Mouse (Mus musculus): ENCODE results near the gene Isoc2b. TPM values are rescaled to one million over a fixed set of nuclear protein-coding genes. Genes with fewer than 3 reads are reported as not detected.

The Isoc2b gene
- total and polyA plus RNA-seq, 3 experiments: 3.9 to 19.5 (median 10.0) TPM

GRCm38 (mm10) chr7:4850621-4851314 lies 19.3 kb downstream of the Isoc2b start (continued):
- TF ChIP-seq POLR2AphosphoS2 (IDR thresholded peaks at IDR 0.05; ENCODE audit: low read depth, low read length): no peak
- no peak for TF ChIP-seq POLR2A (IDR thresholded peaks at IDR 0.05; ENCODE audit: low read depth, low read length)

- Histone ChIP-seq H3K4me1 (ENCODE audit: control insufficient read depth in 1 of 2, insufficient read depth in 2 of 2) (peaks cover 8 to 12% of the 10 kb centered on the region in 2 experiments), H3K79me2 (replicated peaks; ENCODE audit: control insufficient read depth, extremely low read depth, insufficient read depth, poor library complexity, severe bottlenecking) (no peaks in the 10 kb centered on the region), H3K36me3 (replicated peaks in 1 of 2; ENCODE audit: control insufficient read depth in 1 of 2, insufficient read depth in 1 of 2, low read length in 1 of 2) (no peaks in the 10 kb centered on the region), H3K9me3 (replicated peaks; ENCODE audit: low read length) (no peaks in the 10 kb centered on the region), H3K27me3 (replicated peaks) (no peaks in the 10 kb centered on the region), H3K4me3 (replicated peaks in 1 of 3; ENCODE audit: low read depth in 2 of 3, low read length in 2 of 3, poor library complexity in 1 of 3) (no peak overlapping the region), H3K9ac (ENCODE audit: insufficient read depth, low read depth) (no peak overlapping the region), H3K4me2 (ENCODE audit: insufficient read depth, low read depth, poor library complexity, severe bottlenecking) (no peak overlapping the region), H3K27ac (ENCODE audit: insufficient read depth, low read depth) (no peak overlapping the region)
- in situ Hi-C loops (cut with MboI; ENCODE audit: low pct_ligation_motif_present, low pct_unique_long_range_greater_than_20kb, low sequenced_read_pairs) (no loop called here), dilution Hi-C loops (cut with MboI; ENCODE audit: extremely low pct_ligation_motif_present, extremely low pct_unique_long_range_greater_than_20kb, low sequenced_read_pairs) (no loop called here)
- TF ChIP-seq SIN3A (IDR thresholded peaks at IDR 0.05; ENCODE audit: low read length) (no peak), CHD1 (IDR thresholded peaks at IDR 0.05; ENCODE audit: low read depth, low read length) (no peak), RCOR1 (conservative IDR thresholded peaks at IDR 0.05; ENCODE audit: low read depth, low read length) (no peak), POLR2AphosphoS2 (IDR thresholded peaks at IDR 0.05; ENCODE audit: low read depth, low read length) (no peak), MXI1 (IDR thresholded peaks at IDR 0.05; ENCODE audit: low read depth, low read length) (no peak), KAT2A (IDR thresholded peaks at IDR 0.05; ENCODE audit: insufficient replicate concordance, low read length) (no peak), TBP (conservative IDR thresholded peaks at IDR 0.05; ENCODE audit: low read depth, low read length) (no peak), PAX5 (IDR thresholded peaks at IDR 0.05; ENCODE audit: low read length) (no peak), USF2 (conservative IDR thresholded peaks at IDR 0.05; ENCODE audit: low read depth, low read length) (no peak), SMC3 (IDR thresholded peaks at IDR 0.05; ENCODE audit: low read depth, low read length) (no peak), USF1 (IDR thresholded peaks at IDR 0.05; ENCODE audit: low read depth, low read length) (no peak), JUN (IDR thresholded peaks at IDR 0.05; ENCODE audit: insufficient read depth, low read depth, low read length) (no peak), CHD2 (IDR thresholded peaks at IDR 0.05; ENCODE audit: low read length) (no peak), ZMIZ1 (IDR thresholded peaks at IDR 0.05; ENCODE audit: low read depth, low read length) (no peak), E2F4 (IDR thresholded peaks at IDR 0.05; ENCODE audit: insufficient replicate concordance, low read depth, low read length) (no peak)
- no peak for DNase-seq (ENCODE audit: extremely low read depth)
Observed at GRCm38 (mm10) chr7:4849372-4849771, 20.7 kb downstream of the Isoc2b start.

GRCm38 (mm10) chr7:4844917-4845309 lies 25.1 kb downstream of the Isoc2b start:
- Histone ChIP-seq H3K4me3 (replicated peaks in 1 of 3; ENCODE audit: low read depth in 2 of 3, low read length in 2 of 3, poor library complexity in 1 of 3) (no peak overlapping the region), H3K27ac (ENCODE audit: insufficient read depth, low read depth) (no peak overlapping the region), H3K79me2 (replicated peaks; ENCODE audit: control insufficient read depth, extremely low read depth, insufficient read depth, poor library complexity, severe bottlenecking) (no peaks in the 10 kb centered on the region), H3K4me1 (ENCODE audit: control insufficient read depth in 1 of 2, insufficient read depth in 2 of 2) (peaks cover 7 to 18% of the 10 kb centered on the region in 2 experiments), H3K4me2 (ENCODE audit: insufficient read depth, low read depth, poor library complexity, severe bottlenecking) (no peak overlapping the region), H3K36me3 (replicated peaks in 1 of 2; ENCODE audit: control insufficient read depth in 1 of 2, insufficient read depth in 1 of 2, low read length in 1 of 2) (no peaks in the 10 kb centered on the region), H3K27me3 (replicated peaks) (peaks cover 32% of the 10 kb centered on the region), H3K9me3 (replicated peaks; ENCODE audit: low read length) (no peaks in the 10 kb centered on the region), H3K9ac (ENCODE audit: insufficient read depth, low read depth) (no peak overlapping the region)
- in situ Hi-C loops (cut with MboI; ENCODE audit: low pct_ligation_motif_present, low pct_unique_long_range_greater_than_20kb, low sequenced_read_pairs) (no loop called here), dilution Hi-C loops (cut with MboI; ENCODE audit: extremely low pct_ligation_motif_present, extremely low pct_unique_long_range_greater_than_20kb, low sequenced_read_pairs) (no loop called here)
- no peak for DNase-seq (ENCODE audit: extremely low read depth)
- TF ChIP-seq ZKSCAN1 (IDR thresholded peaks at IDR 0.05; ENCODE audit: borderline replicate concordance, low read depth, low read length) (no peak), JUND (conservative IDR thresholded peaks at IDR 0.05; ENCODE audit: low read depth, low read length) (no peak), JUN (IDR thresholded peaks at IDR 0.05; ENCODE audit: insufficient read depth, low read depth, low read length) (no peak), MAZ (IDR thresholded peaks at IDR 0.05; ENCODE audit: low read depth, low read length) (no peak), MAFK (IDR thresholded peaks at IDR 0.05; ENCODE audit: insufficient replicate concordance, low read length) (no peak), CHD1 (IDR thresholded peaks at IDR 0.05; ENCODE audit: low read depth, low read length) (no peak), MAX (IDR thresholded peaks at IDR 0.05; ENCODE audit: low read length) (no peak), PAX5 (IDR thresholded peaks at IDR 0.05; ENCODE audit: low read length) (no peak), MYC (IDR thresholded peaks at IDR 0.05; ENCODE audit: low read depth, low read length) (no peak), SMC3 (IDR thresholded peaks at IDR 0.05; ENCODE audit: low read depth, low read length) (no peak), RCOR1 (conservative IDR thresholded peaks at IDR 0.05; ENCODE audit: low read depth, low read length) (no peak), KAT2A (IDR thresholded peaks at IDR 0.05; ENCODE audit: insufficient replicate concordance, low read length) (no peak), ZMIZ1 (IDR thresholded peaks at IDR 0.05; ENCODE audit: low read depth, low read length) (no peak), NRF1 (IDR thresholded peaks at IDR 0.05; ENCODE audit: low read depth, low read length) (no peak)

All from CH12.LX (cell line).